Mouse (Mus musculus) lung, adult 2 months (tissue): ENCODE data around the gene Foxn3.

Source experiments
- CTCF ChIP-seq: fragments of 200-500 bp; IDR thresholded peaks from 2 replicates; pipeline ENCODE4 v1.5.1; 2011; ENCODE audit warnings: mild to moderate bottlenecking, low read length, control low read depth; ENCODE audit not compliant: insufficient read depth
- POLR2A ChIP-seq: fragments of 200-500 bp; IDR thresholded peaks from 2 replicates; pipeline ENCODE4 v1.6.1; 2011; ENCODE audit warnings: low read depth, mild to moderate bottlenecking, control low read depth, low read length, borderline replicate concordance; ENCODE audit errors: extremely low read depth

GRCm38 (mm10) chr12:99262066-99262599 is 301.2 kb downstream of the Foxn3 start:
- TF ChIP-seq CTCF, result no peak
- no peak for TF ChIP-seq POLR2A
